Mouse (Mus musculus) embryo, embryonic 11 days (tissue): ENCODE data around the gene Tnfsf14.

Experiments used
- DNase-seq: peaks from one replicate; pipeline ENCODE4 v3.0.0-alpha.2; 2015

Tnfsf14 gene

GRCm38 (mm10) chr17:57194041-57194507 is at the start of gene Tnfsf14:
Tnfsf14 (minus strand) TSS chr17:57194177.
- DNase-seq, result no peak

- DNase-seq, result no peak
Observed at GRCm38 (mm10) chr17:57237181-57237580, 43.2 kb upstream of the Tnfsf14 start.

- DNase-seq, result no peak
Observed at GRCm38 (mm10) chr17:57235803-57236202, 41.8 kb upstream of the Tnfsf14 start.

GRCm38 (mm10) chr17:57234254-57234928 is 40.4 kb upstream of the Tnfsf14 start:
- DNase-seq, result no peak

GRCm38 (mm10) chr17:57233038-57233437 is 39.1 kb upstream of the Tnfsf14 start:
- DNase-seq, result peak; percentile 21

- DNase-seq, result no peak
Observed at GRCm38 (mm10) chr17:57232200-57232599, 38.2 kb upstream of the Tnfsf14 start.

GRCm38 (mm10) chr17:57231321-57231771 is 37.4 kb upstream of the Tnfsf14 start:
- DNase-seq, result no peak

GRCm38 (mm10) chr17:57230728-57231125 is 36.8 kb upstream of the Tnfsf14 start:
- DNase-seq, result no peak

GRCm38 (mm10) chr17:57229851-57230727 is 36.1 kb upstream of the Tnfsf14 start:
- DNase-seq, result no peak

GRCm38 (mm10) chr17:57228873-57229272 is 34.9 kb upstream of the Tnfsf14 start:
- DNase-seq, result no peak

GRCm38 (mm10) chr17:57228014-57228413 is 34.0 kb upstream of the Tnfsf14 start, which contains the start of gene C3:
C3 (minus strand) TSS chr17:57228136.
- DNase-seq, result no peak

- no peak for DNase-seq
Observed at GRCm38 (mm10) chr17:57227468-57227867, 33.5 kb upstream of the Tnfsf14 start.

- DNase-seq, result no peak
Observed at GRCm38 (mm10) chr17:57223313-57223712, 29.3 kb upstream of the Tnfsf14 start.

GRCm38 (mm10) chr17:57221911-57222310 is 27.9 kb upstream of the Tnfsf14 start:
- no peak for DNase-seq

- peak; percentile 50 for DNase-seq
Observed at GRCm38 (mm10) chr17:57219884-57220207, 25.9 kb upstream of the Tnfsf14 start.

GRCm38 (mm10) chr17:57219167-57219883 is 25.3 kb upstream of the Tnfsf14 start:
- peak; percentile 59 for DNase-seq

GRCm38 (mm10) chr17:57218335-57218900 is 24.4 kb upstream of the Tnfsf14 start:
- no peak for DNase-seq

- peak; percentile 62 for DNase-seq
Observed at GRCm38 (mm10) chr17:57214676-57215387, 20.9 kb upstream of the Tnfsf14 start.

GRCm38 (mm10) chr17:57211501-57211900 is 17.5 kb upstream of the Tnfsf14 start:
- DNase-seq, result no peak

- DNase-seq, result no peak
Observed at GRCm38 (mm10) chr17:57209330-57209729, 15.4 kb upstream of the Tnfsf14 start.

GRCm38 (mm10) chr17:57207938-57208337 is 14.0 kb upstream of the Tnfsf14 start:
- DNase-seq, result no peak
